Mouse (Mus musculus): ENCODE measurements at regions not wholly inside any gene's neighbourhood (a gene's known extent, or its start where the extent isn't known, plus 50 kb on each side); places are given as distances from the start of the nearest gene placed in this dataset.

DNA sequence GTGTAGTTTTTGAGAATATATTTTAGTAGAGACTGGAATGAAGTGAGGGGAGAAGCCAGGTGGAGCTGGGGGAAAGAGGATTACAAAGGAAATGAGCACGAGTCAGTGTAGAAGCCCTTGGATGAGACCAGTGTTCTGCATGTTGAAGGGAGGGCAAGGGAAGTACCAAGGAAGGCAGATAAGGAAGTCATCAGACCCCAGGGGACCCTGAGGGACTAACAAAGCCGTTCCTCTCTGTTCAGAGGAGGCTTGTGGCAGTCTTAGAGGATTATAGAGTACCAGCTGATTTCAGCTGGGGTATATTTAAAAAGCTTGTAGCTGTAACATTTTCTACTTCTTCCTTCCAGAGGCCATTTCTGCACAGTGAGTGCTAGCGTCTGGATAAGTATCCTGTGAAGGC, 56.7 kb upstream of the Igsf9b start:
- H3K4me3 ChIP-seq (ENCODE audit: control insufficient read depth, low read depth, low read length) = no peak overlapping the region
- no peaks in the 10 kb centered on the region for H3K4me1 ChIP-seq (ENCODE audit: control insufficient read depth, insufficient read depth, low read length)
- TF ChIP-seq CTCF (IDR thresholded peaks at IDR 0.05; ENCODE audit: control insufficient read depth, insufficient read depth, insufficient replicate concordance, low read depth, low read length) (no peak), POLR2A (IDR thresholded peaks at IDR 0.05; ENCODE audit: control insufficient read depth, low read depth, low read length) (no peak)
- H3K36me3 ChIP-seq (ENCODE audit: control insufficient read depth, insufficient read depth, low read length) = no peaks in the 10 kb centered on the region
- no peaks in the 10 kb centered on the region for H3K27me3 ChIP-seq (ENCODE audit: control insufficient read depth, insufficient read depth, low read length)
- no peak overlapping the region for H3K27ac ChIP-seq (ENCODE audit: control insufficient read depth, insufficient read depth, low read depth, low read length)

DNA sequence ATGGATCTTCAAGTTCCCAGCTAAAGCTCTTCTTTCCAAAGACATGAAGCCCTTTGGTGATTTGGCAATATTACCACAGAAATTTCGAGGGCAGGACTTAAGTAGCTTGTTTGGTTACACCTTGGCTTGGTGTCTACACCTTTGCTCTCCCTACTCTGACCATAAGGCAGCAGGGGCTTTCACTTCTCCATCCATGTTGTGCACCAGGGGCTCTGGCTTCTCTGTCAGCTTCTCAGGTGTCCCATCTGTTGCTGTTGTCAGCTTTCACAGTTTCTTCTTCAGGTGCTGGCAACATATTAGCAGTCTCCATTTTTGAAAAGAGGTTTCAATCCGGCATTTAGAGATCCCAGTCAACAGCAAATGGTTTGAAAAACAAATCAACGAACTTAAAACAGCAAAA, 58.1 kb upstream of the Igsf9b start:
- H3K4me1 ChIP-seq (ENCODE audit: control insufficient read depth, insufficient read depth, low read length) = no peaks in the 10 kb centered on the region
- no peak overlapping the region for H3K4me3 ChIP-seq (ENCODE audit: control insufficient read depth, low read depth, low read length)
- H3K27me3 ChIP-seq (ENCODE audit: control insufficient read depth, insufficient read depth, low read length) = no peaks in the 10 kb centered on the region
- no peaks in the 10 kb centered on the region for H3K36me3 ChIP-seq (ENCODE audit: control insufficient read depth, insufficient read depth, low read length)
- H3K27ac ChIP-seq (ENCODE audit: control insufficient read depth, insufficient read depth, low read depth, low read length) = no peak overlapping the region
- TF ChIP-seq POLR2A (IDR thresholded peaks at IDR 0.05; ENCODE audit: control insufficient read depth, low read depth, low read length) = no peak
- TF ChIP-seq CTCF (IDR thresholded peaks at IDR 0.05; ENCODE audit: control insufficient read depth, insufficient read depth, insufficient replicate concordance, low read depth, low read length) = no peak

DNA sequence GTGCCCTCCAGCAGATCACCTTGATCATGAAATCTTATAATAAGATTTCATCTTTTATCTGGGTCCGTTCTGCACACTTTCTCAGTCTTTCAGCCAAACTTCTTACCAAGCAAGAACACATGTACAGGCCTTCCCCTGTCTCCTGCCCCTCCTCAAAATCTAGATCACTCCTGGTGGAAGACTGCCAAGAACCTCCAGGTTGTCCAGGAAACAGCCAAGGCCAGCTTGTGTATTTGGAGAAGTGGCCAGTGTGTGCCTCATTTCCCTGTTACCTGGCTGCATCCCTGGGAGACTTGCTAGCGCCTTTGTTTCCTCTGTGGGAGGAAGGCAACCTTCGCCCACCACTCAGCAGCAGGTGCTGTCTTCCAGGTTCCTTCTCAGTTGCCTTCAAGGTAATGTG, 58.5 kb upstream of the Igsf9b start:
- Histone ChIP-seq H3K4me3 (ENCODE audit: control insufficient read depth, low read depth, low read length) (no peak overlapping the region), H3K27ac (ENCODE audit: control insufficient read depth, insufficient read depth, low read depth, low read length) (no peak overlapping the region), H3K36me3 (ENCODE audit: control insufficient read depth, insufficient read depth, low read length) (no peaks in the 10 kb centered on the region), H3K27me3 (ENCODE audit: control insufficient read depth, insufficient read depth, low read length) (no peaks in the 10 kb centered on the region), H3K4me1 (ENCODE audit: control insufficient read depth, insufficient read depth, low read length) (no peaks in the 10 kb centered on the region)
- TF ChIP-seq CTCF (IDR thresholded peaks at IDR 0.05; ENCODE audit: control insufficient read depth, insufficient read depth, insufficient replicate concordance, low read depth, low read length) (no peak), POLR2A (IDR thresholded peaks at IDR 0.05; ENCODE audit: control insufficient read depth, low read depth, low read length) (no peak)

DNA sequence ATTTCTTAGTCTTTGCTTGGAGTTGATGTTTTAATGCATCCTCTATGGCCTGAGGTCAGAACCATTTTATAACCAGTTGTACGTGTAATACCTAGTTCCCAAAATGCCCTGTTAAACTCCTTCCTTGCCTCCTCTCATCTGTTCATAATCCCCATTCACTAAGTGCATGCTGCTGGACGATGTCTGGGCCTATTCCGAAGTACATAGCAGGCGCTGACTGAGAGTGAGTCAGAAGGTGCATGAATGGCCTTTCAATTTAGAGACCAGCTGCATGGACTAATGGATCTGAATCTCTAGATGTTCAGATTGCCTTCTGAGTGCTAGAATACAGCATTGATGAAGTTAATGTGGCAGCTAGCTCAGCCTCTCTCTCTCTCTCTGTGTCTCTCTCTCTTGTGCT, 66.3 kb upstream of the Igsf9b start:
- TF ChIP-seq CTCF (IDR thresholded peaks at IDR 0.05; ENCODE audit: control insufficient read depth, insufficient read depth, insufficient replicate concordance, low read depth, low read length) (no peak), POLR2A (IDR thresholded peaks at IDR 0.05; ENCODE audit: control insufficient read depth, low read depth, low read length) (no peak)

DNA sequence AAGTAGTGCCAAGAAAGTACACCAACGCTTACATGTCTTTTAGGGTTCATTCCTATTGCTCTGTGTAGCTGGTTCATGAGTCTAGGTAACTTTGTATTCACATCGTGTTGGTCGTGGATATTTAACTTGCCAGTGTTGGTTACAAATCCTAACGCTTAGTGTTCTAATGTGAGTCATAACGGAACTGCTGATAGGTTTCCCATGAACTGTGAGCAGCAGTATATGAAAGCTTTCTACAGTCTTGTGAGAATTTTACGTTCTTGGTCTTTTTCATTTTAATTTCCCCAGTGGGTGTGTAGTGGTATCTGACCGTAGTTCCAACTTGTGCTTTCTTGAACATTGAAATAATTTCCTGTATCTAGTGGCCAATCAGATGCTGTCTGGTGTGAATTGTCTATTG, 71.5 kb upstream of the Igsf9b start:
- no peaks in the 10 kb centered on the region for H3K4me1 ChIP-seq (ENCODE audit: control insufficient read depth, insufficient read depth, low read length)
- H3K36me3 ChIP-seq (ENCODE audit: control insufficient read depth, insufficient read depth, low read length) = no peaks in the 10 kb centered on the region
- H3K27ac ChIP-seq (ENCODE audit: control insufficient read depth, insufficient read depth, low read depth, low read length) = no peak overlapping the region
- no peaks in the 10 kb centered on the region for H3K27me3 ChIP-seq (ENCODE audit: control insufficient read depth, insufficient read depth, low read length)
- no peak overlapping the region for H3K4me3 ChIP-seq (ENCODE audit: control insufficient read depth, low read depth, low read length)
- TF ChIP-seq POLR2A (IDR thresholded peaks at IDR 0.05; ENCODE audit: control insufficient read depth, low read depth, low read length) (no peak), CTCF (IDR thresholded peaks at IDR 0.05; ENCODE audit: control insufficient read depth, insufficient read depth, insufficient replicate concordance, low read depth, low read length) (no peak)

More for the DNA sequence above, 66.3 kb upstream of the Igsf9b start:
- no peak overlapping the region for H3K27ac ChIP-seq (ENCODE audit: control insufficient read depth, insufficient read depth, low read depth, low read length)
- H3K4me1 ChIP-seq (ENCODE audit: control insufficient read depth, insufficient read depth, low read length) = no peaks in the 10 kb centered on the region
- H3K27me3 ChIP-seq (ENCODE audit: control insufficient read depth, insufficient read depth, low read length) = no peaks in the 10 kb centered on the region
- H3K36me3 ChIP-seq (ENCODE audit: control insufficient read depth, insufficient read depth, low read length) = no peaks in the 10 kb centered on the region
- no peak overlapping the region for H3K4me3 ChIP-seq (ENCODE audit: control insufficient read depth, low read depth, low read length)

DNA sequence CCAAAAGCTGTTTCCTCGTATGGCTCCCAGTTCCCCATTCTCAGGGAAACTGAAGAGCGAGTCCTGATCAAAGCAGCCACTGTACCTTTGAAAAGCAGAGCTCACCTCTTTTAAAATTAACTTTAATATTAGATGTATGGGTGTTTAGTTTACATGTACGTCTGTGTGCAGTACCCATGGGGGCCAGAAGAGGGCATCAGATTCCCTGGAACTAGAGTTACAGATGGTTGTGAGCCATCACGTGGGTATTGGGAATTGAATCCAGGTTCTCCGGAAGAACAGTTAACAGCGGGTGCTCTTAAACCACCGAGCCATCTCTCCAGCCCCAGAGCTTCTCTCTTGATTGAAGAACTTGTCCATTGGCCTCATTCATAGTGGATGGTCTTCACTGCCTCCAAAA, 66.0 kb upstream of the Jam3 start:
- H3K27me3 ChIP-seq (ENCODE audit: control insufficient read depth, insufficient read depth, low read length) = no peaks in the 10 kb centered on the region
- no peaks in the 10 kb centered on the region for H3K4me1 ChIP-seq (ENCODE audit: control insufficient read depth, insufficient read depth, low read length)
- H3K27ac ChIP-seq (ENCODE audit: control insufficient read depth, insufficient read depth, low read depth, low read length) = no peak overlapping the region
- TF ChIP-seq POLR2A (IDR thresholded peaks at IDR 0.05; ENCODE audit: control insufficient read depth, low read depth, low read length) (no peak), CTCF (IDR thresholded peaks at IDR 0.05; ENCODE audit: control insufficient read depth, insufficient read depth, insufficient replicate concordance, low read depth, low read length) (no peak)
- H3K36me3 ChIP-seq (ENCODE audit: control insufficient read depth, insufficient read depth, low read length) = no peaks in the 10 kb centered on the region
- H3K4me3 ChIP-seq (ENCODE audit: control insufficient read depth, low read depth, low read length) = peak overlapping the region; percentile 39

DNA sequence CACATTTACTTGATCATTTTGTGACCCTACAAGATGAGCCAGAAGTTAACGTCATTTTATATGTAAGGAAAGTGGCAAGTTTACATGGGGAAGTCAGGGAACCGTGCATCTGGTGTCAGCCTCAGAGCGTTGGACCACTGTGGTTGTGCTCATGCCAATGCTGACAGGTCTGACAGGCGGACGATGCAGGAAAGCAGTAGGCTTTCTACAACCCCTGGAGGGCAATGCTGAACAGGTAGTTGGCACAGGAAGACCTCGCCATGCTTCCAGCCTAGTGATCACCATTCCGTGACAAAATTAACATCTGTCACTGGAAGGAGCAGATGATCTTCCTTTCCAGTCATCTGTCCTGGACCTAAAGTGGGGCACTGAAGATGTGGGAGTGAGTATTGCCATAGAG, 60.8 kb upstream of the Jam3 start:
- Histone ChIP-seq H3K27ac (ENCODE audit: control insufficient read depth, insufficient read depth, low read depth, low read length) (no peak overlapping the region), H3K36me3 (ENCODE audit: control insufficient read depth, insufficient read depth, low read length) (no peaks in the 10 kb centered on the region), H3K4me3 (ENCODE audit: control insufficient read depth, low read depth, low read length) (no peak overlapping the region; the same call in 1 of the 2 replicates), H3K4me1 (ENCODE audit: control insufficient read depth, insufficient read depth, low read length) (no peaks in the 10 kb centered on the region), H3K27me3 (ENCODE audit: control insufficient read depth, insufficient read depth, low read length) (no peaks in the 10 kb centered on the region)
- TF ChIP-seq CTCF (IDR thresholded peaks at IDR 0.05; ENCODE audit: control insufficient read depth, insufficient read depth, insufficient replicate concordance, low read depth, low read length) = no peak
- no peak for TF ChIP-seq POLR2A (IDR thresholded peaks at IDR 0.05; ENCODE audit: control insufficient read depth, low read depth, low read length)

DNA sequence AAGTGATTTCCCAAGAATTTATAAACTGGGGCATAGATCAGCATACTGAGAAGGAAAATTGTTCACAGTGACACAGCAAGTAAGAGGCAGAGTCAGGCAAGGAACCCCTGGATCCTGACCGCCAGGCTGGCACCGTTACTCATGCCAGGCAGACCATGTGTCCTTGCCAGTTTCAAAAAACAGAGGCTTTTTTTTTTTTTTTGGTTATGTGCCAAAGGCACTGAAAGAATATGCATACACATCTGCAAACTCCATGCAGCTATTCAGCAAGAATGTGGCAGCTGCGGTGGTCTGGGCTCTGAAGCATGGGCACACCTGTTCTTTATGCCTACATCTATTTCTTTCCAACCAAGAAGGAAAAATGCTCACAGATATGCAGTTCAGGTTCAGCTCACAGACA, 58.8 kb upstream of the Jam3 start:
- Histone ChIP-seq H3K27me3 (ENCODE audit: control insufficient read depth, insufficient read depth, low read length) (no peaks in the 10 kb centered on the region), H3K4me3 (ENCODE audit: control insufficient read depth, low read depth, low read length) (no peak overlapping the region), H3K4me1 (ENCODE audit: control insufficient read depth, insufficient read depth, low read length) (no peaks in the 10 kb centered on the region), H3K27ac (ENCODE audit: control insufficient read depth, insufficient read depth, low read depth, low read length) (no peak overlapping the region), H3K36me3 (ENCODE audit: control insufficient read depth, insufficient read depth, low read length) (no peaks in the 10 kb centered on the region)
- TF ChIP-seq POLR2A (IDR thresholded peaks at IDR 0.05; ENCODE audit: control insufficient read depth, low read depth, low read length) (no peak), CTCF (IDR thresholded peaks at IDR 0.05; ENCODE audit: control insufficient read depth, insufficient read depth, insufficient replicate concordance, low read depth, low read length) (no peak)
